Mouse (Mus musculus) c-Kit-positive CD71-positive TER-119-positive erythroid progenitor cells, embryonic 14.5 days (primary cell): ENCODE measurements around the gene Slc30a3.
"Not testable (repeated sequence)": the region's sequence is repeated elsewhere in the genome, so short reads cannot be mapped to it uniquely, and the experiment has no call there.

ENCODE experiments used
- DNase-seq: peaks from one replicate; pipeline ENCODE4 v3.0.0-alpha.2; 2013; ENCODE audit warnings: low spot score

Gene Slc30a3

DNA sequence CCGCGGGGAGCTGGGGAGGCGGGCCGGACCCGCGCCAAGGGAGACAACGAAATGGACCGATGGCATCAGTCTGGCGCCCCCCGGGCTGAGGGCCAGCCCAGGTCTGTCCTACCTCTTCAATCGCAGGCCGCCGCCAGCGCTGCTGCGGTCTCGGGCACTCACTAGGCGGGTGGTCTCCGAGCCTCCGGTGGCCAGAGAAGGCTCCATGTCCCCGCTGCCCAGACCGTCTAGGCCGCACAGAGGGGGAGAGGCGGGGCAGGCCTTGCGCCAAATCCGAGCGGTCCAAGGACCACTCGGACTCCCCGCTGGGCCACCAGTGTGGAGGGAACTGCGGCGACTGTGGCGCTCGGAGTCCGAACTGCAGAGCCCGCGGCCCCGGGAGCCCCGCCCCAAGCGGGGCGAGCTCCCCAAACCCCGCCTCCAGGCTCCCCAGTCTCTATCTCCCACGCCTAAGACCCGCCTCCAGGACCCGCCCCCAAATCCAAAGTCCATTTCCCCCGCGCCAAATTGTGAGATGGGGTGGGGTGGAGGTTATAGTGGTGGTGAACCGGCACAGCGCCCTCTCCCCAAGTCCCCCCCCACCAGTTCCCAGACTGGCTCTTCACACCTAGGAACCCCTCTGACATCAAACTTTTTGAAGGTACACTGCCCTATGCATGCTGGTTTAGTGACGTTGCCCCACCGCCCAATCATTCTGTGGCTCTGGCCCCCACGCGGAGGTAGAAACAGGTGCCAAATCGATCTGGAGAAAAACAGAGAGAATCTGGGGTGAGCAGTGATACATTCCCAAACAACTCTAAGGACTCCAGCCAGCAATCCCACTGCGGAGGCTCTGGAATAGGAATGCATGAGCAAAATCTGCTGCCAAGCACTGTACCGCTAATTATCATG, 14.6 kb downstream of the Slc30a3 start:
- DNase-seq, result no peak

GRCm38 (mm10) chr5:31092231-31092975, 15.6 kb downstream of the Slc30a3 start:
- no peak for DNase-seq

DNA sequence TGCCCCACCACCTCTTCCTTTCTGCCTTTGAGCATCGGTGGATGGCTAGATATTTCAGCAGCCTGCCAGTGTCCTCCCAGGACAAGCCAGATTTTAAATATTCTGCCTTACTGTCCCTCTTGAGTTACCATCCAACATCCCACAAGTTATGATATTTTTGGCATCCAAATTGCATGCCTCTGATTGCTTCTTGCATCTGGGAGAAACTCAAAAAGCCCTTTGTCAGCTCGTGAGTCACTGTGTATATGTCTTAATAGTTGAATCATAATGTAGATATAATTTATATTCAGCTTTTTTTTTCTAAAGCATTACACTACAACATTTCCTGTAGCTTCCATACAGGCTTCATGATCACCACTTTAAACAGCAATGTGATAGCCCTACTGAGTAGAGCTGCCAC, 20.9 kb downstream of the Slc30a3 start:
- DNase-seq, result no peak

DNA sequence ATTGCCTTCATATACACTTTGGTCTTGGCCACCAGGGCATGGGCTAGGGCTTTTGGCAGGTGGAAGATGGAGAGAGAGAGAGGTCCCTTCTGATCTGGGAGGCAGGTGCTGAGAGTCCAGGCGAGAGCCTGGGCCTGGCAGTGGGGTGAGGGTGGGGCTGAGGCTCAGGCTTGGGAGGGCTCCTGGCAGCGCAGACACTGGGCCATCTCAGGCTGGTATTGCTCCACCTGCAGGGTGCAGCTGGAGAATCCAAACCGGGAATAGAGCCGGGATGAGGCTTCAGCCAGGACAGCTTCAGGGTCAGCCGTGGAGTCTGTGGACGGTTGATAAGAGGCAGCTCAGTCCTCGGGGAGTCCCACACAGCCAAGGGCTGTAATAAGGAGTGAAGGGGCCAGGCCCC, 21.4 kb downstream of the Slc30a3 start:
- DNase-seq, result no peak

GRCm38 (mm10) chr5:31083949-31084348, 24.1 kb downstream of the Slc30a3 start:
- no peak for DNase-seq

DNA sequence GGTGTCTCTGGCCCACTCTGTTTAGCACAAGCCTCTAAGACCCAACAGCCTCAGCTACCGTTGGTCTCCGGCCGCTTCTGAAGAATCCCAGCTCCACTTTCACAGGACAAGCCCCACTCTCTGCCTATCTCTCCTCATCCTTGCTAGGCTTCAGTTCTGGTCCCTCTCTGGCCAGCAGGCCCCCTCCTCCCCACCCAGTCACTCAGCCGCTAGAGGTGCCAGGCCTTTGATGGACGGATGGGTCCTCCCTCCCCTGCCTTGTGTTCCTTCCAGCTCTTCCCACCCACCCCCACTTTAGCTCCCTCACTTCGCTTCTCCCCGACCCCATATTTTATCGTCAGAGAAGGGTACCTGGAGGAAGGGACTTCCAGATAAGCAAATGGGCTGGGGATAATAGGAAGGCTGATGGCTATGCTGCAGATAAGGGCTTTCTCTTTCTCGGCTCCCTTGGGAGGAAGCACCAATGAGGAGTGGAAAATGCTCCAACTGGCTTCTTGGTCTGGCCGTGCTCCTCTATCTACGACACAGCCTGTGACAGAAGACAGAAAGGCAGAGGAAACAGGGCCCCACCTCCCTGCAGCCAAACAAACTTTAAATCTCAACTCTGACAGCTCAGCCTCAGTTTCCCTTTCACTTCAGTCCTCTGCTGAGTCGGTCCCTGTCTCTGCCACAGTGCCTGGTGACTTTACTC, 25.0 kb downstream of the Slc30a3 start:
- DNase-seq, result no peak

DNA sequence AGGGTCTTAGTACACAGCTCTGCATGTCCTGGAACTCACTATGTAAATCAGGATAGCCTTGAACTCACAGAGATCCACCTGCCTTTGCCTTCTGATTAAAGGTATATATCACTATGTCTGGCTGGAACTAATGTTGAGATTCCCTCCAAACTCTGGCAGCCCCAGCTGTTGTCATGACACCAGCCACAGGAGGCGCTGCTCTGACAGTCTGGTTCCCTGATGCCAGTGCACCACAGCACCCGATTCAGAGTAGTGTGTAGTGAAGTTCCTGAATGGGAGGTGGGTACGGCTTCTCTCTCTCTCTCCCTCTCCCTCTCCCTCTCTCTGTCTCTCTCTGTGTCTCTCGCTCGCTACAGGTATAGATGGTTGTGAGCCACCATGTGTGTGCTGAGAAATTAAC, 25.7 kb downstream of the Slc30a3 start:
- DNase-seq, result peak; percentile 50

DNA sequence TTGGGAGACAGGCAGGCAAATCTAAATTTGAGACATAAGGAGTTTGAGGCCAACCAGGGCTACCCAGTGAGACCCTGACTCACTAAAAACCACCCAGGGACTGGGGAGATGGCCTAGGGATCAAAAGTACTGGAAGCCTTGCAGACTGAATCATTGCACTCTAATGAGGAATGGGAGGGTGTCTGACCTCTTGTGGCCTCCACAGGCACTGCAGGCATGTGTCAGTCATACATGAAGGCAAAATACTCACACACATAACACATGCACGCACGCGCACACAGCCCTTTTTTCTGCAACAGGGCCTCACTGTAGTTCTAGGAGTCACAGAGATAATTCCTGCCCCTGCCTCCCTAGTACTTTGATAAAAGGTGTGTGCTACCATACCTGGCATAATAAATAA, 26.7 kb downstream of the Slc30a3 start:
- peak; percentile 54 for DNase-seq

DNA sequence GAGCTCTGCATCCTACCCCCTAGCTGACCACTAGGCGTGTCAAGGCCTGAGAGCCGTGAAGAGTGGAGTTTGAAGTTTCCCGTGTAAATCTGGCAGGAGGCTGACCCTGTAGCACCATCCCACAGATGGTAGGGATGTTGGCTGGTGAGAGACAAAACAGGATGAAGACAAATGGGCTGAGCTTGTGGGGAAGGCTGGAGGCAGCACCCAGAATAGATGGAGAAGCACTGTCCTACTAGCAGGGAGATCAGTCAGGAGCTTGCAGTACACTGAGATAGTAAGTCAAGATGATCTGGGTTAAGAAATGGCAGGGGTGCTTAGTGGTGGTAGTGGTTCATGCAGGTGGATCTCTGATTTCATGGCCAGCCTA, 27.3 kb downstream of the Slc30a3 start:
- no peak for DNase-seq

- DNase-seq, result no peak
Measured at GRCm38 (mm10) chr5:31080059-31080794, 27.8 kb downstream of the Slc30a3 start.

GRCm38 (mm10) chr5:31076346-31076745, 31.7 kb downstream of the Slc30a3 start:
- DNase-seq, result no peak

- DNase-seq, result no peak
Measured at GRCm38 (mm10) chr5:31073176-31073575, 34.9 kb downstream of the Slc30a3 start.

GRCm38 (mm10) chr5:31071821-31072220, 36.2 kb downstream of the Slc30a3 start:
- DNase-seq, result no peak

DNA sequence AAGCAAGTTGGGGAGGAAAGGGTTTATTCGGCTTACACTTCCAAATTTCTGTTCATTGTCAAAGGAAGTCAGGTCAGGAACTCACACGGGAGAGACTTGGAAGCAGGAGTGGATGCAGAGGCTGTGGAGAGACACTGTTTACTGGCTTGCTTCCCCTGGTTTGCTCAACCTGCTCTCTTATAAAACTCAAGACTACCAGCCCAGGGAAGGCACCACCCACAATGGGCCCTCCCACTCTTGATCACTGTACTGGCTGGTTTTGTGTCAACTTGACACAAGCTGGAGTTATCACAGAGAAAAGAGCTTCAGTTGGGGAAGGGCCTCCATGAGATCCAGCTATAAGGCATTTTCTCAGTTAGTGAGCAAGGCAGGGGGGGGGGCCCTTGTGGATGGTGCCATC, 37.0 kb downstream of the Slc30a3 start:
- DNase-seq, result no peak

- DNase-seq, result no peak
Measured at GRCm38 (mm10) chr5:31069810-31070209, 38.2 kb downstream of the Slc30a3 start.

DNA sequence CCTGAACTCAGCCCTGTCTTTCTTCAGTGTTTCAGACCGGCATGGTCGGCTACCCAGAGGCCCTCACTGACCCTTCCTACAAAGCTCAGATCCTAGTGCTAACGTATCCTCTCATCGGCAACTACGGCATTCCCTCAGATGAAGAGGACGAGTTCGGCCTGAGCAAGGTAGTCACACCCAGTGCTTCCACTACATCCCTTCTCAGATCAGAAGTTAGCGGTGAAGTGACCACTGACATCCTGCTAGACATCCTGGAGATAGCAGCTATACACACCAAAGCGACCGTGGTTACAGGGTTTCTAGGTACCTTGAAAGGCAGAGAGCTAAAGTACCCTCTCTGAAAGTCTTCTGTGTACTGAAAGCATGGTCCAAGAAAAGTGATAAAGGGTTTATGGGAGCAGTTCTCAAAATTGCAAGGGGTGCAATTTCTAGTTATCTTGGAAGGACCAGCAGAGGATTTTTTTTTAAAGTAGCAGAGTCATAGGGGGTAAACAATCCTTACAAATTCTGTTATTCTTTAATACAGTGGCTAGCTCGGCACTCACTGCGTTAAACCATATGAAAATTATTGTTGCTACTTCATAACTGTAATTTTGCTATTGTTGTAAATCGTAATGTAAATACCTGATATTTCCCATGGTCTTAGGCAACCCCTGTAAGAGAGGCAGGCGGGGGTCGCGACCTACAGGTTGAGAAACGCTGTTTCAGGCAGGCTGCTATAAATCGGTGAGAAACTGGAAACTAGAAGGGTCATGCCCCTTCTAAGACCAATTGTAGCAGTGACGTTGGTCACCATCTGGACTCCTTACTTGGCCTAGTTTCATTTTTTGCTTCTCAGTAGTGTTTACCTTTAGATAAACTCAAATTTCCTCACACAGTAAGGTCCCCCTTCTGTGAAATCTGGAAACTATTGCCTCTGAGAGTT, 52.6 kb downstream of the Slc30a3 start:
- peak; percentile 34 for DNase-seq

GRCm38 (mm10) chr5:31054261-31055215, 53.5 kb downstream of the Slc30a3 start, which contains the start of gene Cad:
Cad (plus strand) TSS chr5:31054780.
- peak; percentile 88 for DNase-seq

GRCm38 (mm10) chr5:31053728-31054127, 54.3 kb downstream of the Slc30a3 start:
- DNase-seq, result not testable (repeated sequence)

DNA sequence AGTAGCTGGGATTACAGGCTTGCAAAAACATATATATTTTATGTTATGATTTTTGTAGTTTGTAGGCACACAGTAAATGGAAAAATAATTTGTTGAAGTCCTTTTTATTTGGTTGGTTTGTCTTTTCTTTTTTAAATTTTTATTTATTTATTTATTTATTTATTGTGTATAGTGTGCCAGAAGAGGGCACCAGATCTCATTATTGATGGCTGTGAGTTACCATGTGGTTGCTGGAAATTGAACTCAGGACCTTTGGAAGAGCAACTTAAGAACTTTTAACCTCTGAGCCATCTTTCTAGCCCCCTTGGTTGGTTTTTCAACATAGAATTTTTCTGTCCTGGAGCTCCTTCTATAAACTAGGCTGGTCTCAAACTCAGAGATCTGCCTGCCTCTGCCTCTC, 57.6 kb downstream of the Slc30a3 start:
- peak; percentile 16 for DNase-seq
